Mouse (Mus musculus): ENCODE results near the gene Psmd2.

The Psmd2 gene

DNA sequence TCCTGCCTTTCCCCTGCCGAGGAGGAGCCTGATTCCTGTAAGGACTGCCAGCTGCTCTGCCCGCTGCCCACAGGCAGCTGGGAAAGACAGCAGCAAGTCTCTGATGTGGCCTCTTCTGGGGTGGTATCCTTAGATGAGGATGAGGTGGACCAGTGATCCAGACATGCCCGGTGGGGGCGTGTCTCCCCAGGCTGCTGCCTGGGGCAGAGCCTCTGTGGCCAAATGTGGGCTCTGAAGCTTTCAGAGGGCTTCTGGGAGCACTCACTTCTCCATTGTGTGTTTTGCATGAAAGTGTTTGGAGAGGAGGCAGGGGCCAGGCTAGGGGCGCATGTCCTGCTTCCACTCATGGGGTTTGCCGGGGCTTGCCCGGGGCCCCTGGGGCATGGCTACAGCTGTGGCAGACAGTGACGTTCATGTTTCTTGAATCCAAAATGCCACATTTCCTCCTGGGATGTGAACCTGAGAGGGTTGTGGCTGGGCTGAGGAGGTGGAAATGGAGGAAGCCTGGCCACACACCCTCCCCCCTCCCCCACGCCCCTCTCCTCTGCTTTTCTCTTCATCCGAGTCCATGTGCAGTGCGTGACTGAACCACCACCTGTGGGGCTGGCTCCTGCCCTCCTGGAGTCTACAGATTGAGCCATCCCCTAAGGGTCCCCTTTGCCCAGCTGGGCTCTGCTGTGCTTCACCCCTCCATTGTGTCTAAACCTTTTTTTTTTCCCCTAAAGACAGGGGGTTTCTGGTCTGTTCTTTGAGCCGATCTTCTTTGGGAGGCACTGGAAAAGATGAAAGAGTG lies 50.5 kb downstream of the Psmd2 start:
- no peak for DNase-seq (ENCODE audit: low read depth)

DNA sequence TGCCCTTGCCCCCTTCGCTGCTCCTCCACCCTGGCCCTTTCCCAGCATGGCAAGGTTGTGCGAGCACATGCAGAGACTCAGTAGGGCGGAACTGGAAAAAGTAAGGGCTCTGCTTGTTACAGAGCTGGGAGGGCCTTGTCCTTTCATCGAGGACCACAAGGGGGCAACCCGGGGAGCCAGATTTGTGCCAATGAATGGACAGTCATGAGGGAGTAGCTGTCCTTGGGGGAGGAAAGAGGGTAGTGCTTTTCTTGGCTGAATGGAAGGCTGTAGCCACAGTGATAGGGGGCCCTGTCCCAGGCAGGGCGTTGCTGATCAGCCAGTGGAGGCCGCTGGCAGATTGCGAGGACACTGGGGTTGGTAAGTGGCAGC lies 51.1 kb downstream of the Psmd2 start:
- peak; percentile 77 for DNase-seq (ENCODE audit: low read depth)

DNA sequence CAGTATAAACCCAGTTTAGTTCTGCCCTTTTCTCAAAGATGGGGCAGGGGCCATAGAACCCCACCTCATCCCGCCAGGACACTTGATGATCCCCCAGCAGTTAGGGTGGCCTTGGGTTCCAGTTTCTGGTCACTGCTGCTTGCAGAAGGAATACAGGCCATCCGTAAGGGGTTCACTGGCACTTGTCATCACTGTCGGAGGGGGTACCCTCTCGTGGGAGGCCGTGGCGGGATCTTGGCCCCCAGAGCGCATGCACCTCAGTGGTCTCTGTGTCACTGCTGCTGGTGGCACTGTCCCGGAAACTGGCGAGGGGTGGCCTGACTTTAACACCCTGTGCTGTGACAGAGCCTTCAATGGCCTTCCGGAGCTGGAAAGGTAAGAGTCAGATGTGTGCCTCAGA lies 51.6 kb downstream of the Psmd2 start:
- DNase-seq (ENCODE audit: low read depth), result no peak

DNA sequence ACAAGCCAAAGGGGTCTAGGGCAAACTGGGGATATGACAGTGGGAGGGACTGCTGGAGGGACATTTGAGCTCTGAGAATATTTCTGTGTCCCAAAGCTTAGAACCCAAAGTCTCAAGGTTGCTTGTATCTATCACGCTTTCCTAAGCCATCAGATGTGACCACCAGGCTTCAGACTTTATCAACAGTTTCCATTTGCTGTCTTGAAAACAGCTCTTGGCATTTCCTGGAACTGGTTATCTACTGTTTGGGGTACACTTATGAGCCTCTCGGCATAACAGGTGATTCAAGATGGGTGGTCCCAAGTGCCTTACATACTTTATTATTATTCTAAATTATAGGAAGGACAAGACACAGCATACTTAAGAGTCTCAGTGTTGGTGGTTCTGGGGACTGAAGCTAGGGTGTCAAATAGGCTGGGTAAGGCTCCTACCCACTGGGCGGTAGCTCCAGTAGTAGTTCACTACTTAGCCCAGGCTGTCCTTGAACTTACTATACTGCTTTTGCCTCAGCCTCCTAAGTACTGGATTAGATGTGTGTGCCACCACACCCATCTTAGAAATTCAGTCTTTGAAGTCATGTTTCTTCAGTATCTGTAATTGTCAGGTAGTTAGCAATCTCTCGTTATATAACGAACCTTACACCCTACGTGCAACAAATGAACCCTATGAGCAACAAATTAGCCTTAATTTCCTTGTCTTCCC lies 52.4 kb downstream of the Psmd2 start:
- peak; percentile 81 for DNase-seq (ENCODE audit: low read depth)

DNA sequence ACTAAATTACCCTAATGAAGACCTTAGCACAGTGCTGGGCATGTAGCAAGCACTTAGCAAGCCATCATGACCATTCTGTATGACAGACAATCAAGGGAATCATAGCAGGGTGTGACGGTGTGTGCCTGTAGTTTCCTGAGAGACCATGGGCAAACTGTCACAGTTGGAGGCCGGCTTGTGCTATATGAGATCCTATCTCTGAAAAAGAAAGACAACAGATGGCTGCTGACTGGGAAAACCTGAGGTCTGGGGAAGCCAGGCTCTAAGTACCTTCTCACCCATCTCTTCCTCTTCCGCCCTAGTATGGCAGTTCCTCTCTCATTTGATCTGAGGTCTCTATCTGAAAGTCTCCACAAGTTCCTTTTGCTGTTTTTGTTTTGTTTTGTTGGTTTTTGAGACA lies 54.3 kb downstream of the Psmd2 start:
- no peak for DNase-seq (ENCODE audit: low read depth)

DNA sequence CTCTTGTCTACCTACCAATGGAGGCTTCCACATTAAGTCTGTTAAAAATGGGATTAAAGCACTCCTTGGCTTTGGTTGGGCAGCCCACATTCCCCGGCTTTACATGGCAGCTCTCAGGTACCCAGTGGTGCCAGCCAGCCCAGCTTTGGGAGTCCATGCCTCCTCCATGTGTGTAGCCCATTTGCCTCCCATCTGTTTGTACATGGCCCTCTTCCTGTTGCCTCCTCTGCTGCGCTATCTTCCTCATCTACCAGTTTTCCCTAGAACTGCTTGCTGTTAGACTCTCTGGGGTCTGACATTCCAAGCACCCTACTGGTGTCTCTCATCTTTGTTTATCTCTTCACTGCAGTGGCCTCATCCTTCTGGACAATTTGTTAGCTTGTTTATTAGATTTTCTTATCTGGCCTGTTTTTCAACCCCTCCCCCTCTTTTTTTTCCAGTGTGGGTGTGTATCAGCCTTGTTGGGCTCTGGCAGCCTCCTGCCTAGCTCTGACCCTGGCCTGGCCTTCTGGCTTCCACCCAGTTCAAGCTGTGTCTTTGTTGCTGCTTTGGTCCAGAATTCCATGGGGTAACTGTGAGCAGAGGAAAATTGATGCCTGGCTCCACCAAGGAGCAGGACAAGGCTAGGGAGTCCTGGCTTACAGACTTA lies 55.1 kb downstream of the Psmd2 start:
- no peak for DNase-seq (ENCODE audit: low read depth)

DNA sequence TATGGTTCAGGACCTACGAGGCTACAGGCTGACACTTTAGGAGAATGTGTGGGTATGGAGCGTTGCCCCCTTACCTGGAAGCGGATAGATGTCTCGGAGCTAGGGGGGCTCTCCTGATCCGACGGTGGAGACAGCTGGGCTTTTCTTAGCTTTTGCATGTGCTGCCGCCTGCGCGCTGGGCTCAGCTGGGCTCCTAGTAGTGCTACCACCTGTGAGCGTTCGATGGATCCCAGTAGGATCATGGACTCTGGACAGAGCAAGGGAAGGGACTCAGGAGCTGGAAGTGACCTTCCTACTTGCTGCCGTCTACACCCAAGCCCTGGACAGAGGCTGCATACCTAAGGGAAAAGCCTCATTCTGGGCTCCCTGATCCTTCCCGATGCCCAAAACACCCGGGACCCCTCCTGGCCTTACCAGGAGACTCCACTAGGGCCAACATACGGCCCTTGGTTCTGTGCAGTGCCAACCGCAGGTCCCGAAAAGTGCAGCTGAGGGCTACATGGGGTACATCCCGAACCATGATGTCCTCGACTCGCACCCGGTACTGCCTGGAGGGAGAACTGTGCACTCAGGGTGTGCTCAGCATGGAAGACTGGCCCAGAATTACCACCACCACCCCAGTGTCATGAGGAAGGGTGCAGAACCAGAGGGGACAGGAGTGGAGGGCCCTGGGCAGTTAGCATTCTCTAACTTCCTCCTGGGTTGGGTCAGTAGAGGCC lies 56.9 kb downstream of the Psmd2 start:
- DNase-seq (ENCODE audit: low read depth), result no peak

DNA sequence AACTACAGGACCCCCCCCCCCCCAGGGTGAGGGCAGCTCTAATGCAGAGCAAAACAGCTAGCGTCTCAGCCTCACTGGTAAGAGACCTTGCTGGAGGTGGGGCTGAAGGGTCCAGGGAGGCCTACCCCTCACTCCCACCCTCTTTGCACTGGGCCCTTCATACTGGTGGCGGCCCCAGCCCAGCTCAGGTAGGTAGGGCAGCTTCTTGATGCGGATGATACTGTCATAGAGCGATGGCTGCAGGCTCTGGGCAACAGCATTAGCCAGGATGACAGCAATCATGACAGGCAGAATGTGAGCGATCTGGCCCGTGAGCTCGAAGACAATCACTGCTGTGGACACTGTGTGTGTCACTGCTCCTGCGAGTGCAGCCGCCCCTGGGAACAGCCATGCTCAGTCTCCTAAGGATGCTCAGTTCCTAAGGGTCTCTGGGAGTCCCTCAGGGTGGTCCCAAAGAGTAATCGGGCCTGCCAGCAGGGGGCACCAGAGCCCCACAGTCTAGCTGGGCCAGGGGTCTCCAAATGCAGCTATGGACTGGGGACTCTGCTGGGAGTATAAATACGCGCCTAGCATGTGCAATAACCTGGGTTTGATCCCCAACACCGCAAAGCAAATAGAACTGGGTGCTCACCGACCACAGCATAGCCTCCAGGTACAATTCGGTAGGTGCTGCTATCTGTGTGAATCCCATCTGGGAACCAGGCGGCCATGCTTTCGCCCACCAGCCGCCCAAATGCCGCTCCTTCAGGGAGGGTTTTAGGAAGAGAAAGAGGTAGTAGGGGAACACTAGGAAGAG lies 57.7 kb downstream of the Psmd2 start:
- no peak for DNase-seq (ENCODE audit: low read depth)

DNA sequence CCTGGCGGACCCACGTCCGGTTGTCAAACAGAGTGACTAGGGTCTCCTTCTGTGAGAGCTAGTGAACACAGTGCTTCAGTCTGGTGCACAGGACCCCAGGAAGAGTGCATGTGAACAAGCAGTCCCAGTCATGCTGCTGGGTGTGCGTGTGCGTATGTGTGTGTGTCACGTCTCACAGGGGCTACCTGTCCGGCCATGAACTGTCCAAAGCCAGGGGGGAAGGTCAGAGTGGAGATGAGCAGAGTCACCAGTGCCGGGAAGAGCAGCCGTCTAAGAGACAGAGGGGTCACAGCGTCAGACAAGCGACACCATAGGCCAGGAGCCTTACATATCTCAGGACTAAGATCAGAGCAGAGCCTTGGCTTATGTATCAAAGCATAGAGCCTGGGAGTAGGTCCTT lies 58.9 kb downstream of the Psmd2 start:
- DNase-seq (ENCODE audit: low read depth), result no peak

DNA sequence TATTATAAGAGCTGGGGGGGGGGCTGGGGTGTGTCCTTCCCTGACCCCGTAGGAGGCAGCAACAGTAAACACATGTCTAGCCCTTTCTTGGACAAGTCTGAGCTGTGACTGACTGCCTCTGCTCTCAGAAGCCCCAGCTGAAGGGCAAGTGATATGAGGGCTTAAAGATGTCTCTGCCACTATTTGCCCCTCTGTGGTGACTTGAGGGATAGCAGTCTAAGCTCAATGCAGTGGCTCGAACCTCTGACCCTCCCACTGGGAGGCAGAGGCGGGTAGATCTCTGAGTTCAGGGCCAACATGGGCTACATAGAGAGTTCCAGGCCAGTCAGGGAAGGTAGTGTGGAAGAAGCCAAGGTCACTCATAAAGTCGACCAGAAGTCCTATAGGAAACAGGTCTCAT lies 59.4 kb downstream of the Psmd2 start:
- no peak for DNase-seq (ENCODE audit: low read depth)

DNA sequence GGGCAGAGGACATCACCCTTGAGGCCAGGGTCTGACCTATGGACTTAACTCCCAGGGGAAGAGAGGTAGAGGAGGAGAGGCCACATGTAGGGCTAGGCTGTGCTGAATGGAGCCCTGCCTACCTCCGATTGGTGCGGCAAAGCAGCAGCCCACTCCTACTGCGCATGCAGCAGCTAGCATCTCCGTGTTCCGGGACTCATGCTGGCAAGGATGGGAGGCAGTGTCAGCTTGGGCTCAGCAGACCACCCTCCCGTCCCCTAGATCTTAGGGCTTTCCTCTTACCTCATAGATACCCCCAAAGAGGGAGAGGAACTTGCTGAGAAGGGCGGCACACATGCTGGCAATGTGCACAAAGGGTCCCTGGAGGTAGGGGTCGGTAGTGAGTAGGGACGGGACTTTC lies 60.7 kb downstream of the Psmd2 start:
- DNase-seq (ENCODE audit: low read depth), result no peak

DNA sequence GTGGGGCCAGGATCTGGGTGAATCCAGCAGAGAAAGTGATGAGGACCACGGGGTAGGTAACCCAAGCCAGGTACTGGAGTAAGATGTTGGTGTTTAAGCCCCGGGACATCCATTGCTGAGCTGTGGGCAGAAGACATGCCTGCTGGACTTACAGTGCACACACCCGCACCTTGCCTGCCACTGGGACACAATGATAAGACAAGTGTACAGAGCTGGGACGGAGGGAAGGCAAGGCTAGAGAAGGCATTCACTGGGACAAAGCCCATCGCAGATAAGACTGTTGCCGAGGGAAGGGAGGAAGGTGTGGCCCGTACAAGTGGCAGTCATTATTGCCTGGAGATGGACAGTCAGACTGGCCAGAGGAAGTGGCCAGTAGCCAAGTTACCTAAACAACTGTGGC lies 61.4 kb downstream of the Psmd2 start:
- peak; percentile 68 for DNase-seq (ENCODE audit: low read depth)

All from c-Kit-positive CD71-positive TER-119-negative erythroid progenitor cells, embryonic 14.5 days (primary cell).